Mouse (Mus musculus) myocyte (in vitro differentiated cells): Measurements from ENCODE around the gene Stx16.

Source experiments
- CEBPB ChIP-seq: IDR thresholded peaks from 2 replicates; pipeline ENCODE4 v1.6.1; 2011; ENCODE audit warnings: mild to moderate bottlenecking, moderate library complexity; ENCODE audit not compliant: poor library complexity, insufficient read depth, severe bottlenecking
- E2F4 ChIP-seq: IDR thresholded peaks from one replicate; pipeline ENCODE4 v1.6.1; 2011; ENCODE audit warnings: mild to moderate bottlenecking, control low read depth, moderate library complexity; ENCODE audit not compliant: insufficient read depth
- MAX ChIP-seq: IDR thresholded peaks from one replicate; pipeline ENCODE4 v1.6.1; 2011; ENCODE audit warnings: low read depth, mild to moderate bottlenecking, control low read depth
- MYOD1 ChIP-seq, 3 experiments: IDR thresholded peaks; one replicate each; pipeline ENCODE4 v1.6.1; 2011; ENCODE audit warnings: control low read depth in 2 of 3, low read depth in 2 of 3, mild to moderate bottlenecking in 2 of 3, moderate library complexity in 1 of 3; ENCODE audit not compliant: insufficient read length in 2 of 3, control insufficient read depth in 1 of 3
- MYOG ChIP-seq, 3 experiments: IDR thresholded peaks; one replicate each; pipeline ENCODE4 v1.6.1; 2011; ENCODE audit warnings: control low read depth in 2 of 3, low read depth in 2 of 3, mild to moderate bottlenecking in 2 of 3; ENCODE audit not compliant: insufficient read length in 2 of 3, control insufficient read depth in 1 of 3, insufficient read depth in 1 of 3
- POLR2A ChIP-seq: IDR thresholded peaks from one replicate; pipeline ENCODE4 v1.6.1; 2011; ENCODE audit warnings: low read depth, mild to moderate bottlenecking, control low read depth, moderate library complexity; ENCODE audit not compliant: insufficient read length
- POLR2AphosphoS2 ChIP-seq: IDR thresholded peaks from one replicate; pipeline ENCODE4 v1.6.1; 2011; ENCODE audit warnings: low read depth, control low read depth; ENCODE audit not compliant: insufficient read length
- REST ChIP-seq: IDR thresholded peaks from one replicate; pipeline ENCODE4 v1.6.1; 2011; ENCODE audit warnings: mild to moderate bottlenecking, control low read depth, moderate library complexity; ENCODE audit not compliant: insufficient read depth, insufficient read length
- SRF ChIP-seq: IDR thresholded peaks from one replicate; pipeline ENCODE4 v1.6.1; 2011; ENCODE audit warnings: low read depth; ENCODE audit not compliant: control insufficient read depth, insufficient read length
- TCF12 ChIP-seq: IDR thresholded peaks from one replicate; pipeline ENCODE4 v1.6.1; 2011; ENCODE audit warnings: mild to moderate bottlenecking, control low read depth; ENCODE audit not compliant: poor library complexity, insufficient read depth, severe bottlenecking
- TCF3 ChIP-seq: IDR thresholded peaks from one replicate; pipeline ENCODE4 v1.6.1; 2011; ENCODE audit warnings: low read depth, control low read depth; ENCODE audit not compliant: insufficient read length
- USF1 ChIP-seq: IDR thresholded peaks from one replicate; pipeline ENCODE4 v1.6.1; 2011; ENCODE audit warnings: low read depth, mild to moderate bottlenecking, control low read depth, moderate library complexity

GRCm38 (mm10) chr2:174069532-174070049 is 6.5 kb upstream of the Stx16 start:
- TF ChIP-seq POLR2A, result no peak
- no peak for TF ChIP-seq E2F4
- TF ChIP-seq MAX, result no peak
- TF ChIP-seq USF1, result no peak
- no peak for TF ChIP-seq CEBPB
- TF ChIP-seq SRF, result no peak
- no peak for TF ChIP-seq MYOD1 (IDR thresholded peaks at IDR 0.05; ENCODE audit: control insufficient read depth in 1 of 3, insufficient read length in 2 of 3, low read depth in 2 of 3)
- no peak for TF ChIP-seq REST
- no peak for TF ChIP-seq TCF12
- no peak for TF ChIP-seq MYOG (IDR thresholded peaks at IDR 0.05; ENCODE audit: control insufficient read depth in 1 of 3, insufficient read depth in 1 of 3, insufficient read length in 2 of 3, low read depth in 2 of 3)
- TF ChIP-seq POLR2AphosphoS2, result no peak
- TF ChIP-seq TCF3, result no peak
